Mouse (Mus musculus) kidney, adult 8-10 months (tissue): ENCODE measurements around the gene Olfr194.
"Not testable (repeated sequence)": the region's sequence is repeated elsewhere in the genome, so short reads cannot be mapped to it uniquely, and the experiment has no call there.

Experiments
- DNase-seq, 2 experiments: peaks; one replicate each; pipeline ENCODE4 v3.0.0; 2022

Olfr194 gene

GRCm38 (mm10) chr16:59120969-59121368 is at the start of gene Olfr194:
TSS of gene Olfr194 (minus strand) at chr16:59121069.
- DNase-seq, result no peak

DNA sequence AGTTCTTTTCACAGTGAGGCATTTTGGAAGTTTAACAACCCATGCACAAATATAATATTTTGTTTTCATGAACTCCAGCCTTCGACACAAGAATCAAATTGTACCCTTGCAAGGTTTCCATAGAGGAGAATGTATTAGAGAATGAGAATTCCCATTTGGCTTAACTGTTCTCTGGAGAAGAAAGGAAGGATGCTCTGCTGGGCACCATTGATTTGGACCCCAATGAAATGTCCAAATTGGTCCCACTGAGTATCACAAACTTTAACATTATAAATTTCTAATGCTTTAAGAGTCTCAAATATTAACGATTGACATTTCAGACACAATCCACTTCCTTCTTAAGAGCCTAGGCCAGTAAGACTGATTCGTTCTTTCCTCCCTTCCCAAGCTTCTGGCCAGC is 49.5 kb upstream of the Olfr194 start, which contains the start of gene Olfr196:
Olfr196 (minus strand) TSS at position 101 of the 400 bp plus-strand sequence.
- no peak for DNase-seq

- no peak for DNase-seq
Observed at GRCm38 (mm10) chr16:59151996-59152395, 31.1 kb upstream of the Olfr194 start.

GRCm38 (mm10) chr16:59146746-59147145 is 25.9 kb upstream of the Olfr194 start, which contains the start of gene Olfr195:
TSS of gene Olfr195 (plus strand) at chr16:59147046.
- no peak for DNase-seq

DNA sequence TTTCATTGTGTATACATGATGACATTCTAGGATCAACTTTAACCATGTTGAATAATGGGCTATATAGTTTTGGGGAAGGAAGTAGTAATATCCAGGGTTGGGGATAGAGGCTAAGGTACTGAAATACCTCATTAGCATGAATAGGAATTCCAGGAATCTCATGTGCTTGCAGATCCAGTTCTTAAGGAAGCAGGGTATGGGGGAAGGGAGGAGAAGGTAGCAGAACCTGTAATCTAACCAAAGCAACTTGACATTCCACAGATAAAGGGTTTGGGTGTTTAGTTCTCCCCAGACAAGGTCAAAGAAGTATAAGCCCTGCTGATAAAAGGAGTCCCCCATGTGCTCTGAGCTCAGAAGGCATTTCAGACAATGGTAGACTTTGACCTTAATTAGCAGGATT is 20.2 kb upstream of the Olfr194 start:
- DNase-seq, result no peak

DNA sequence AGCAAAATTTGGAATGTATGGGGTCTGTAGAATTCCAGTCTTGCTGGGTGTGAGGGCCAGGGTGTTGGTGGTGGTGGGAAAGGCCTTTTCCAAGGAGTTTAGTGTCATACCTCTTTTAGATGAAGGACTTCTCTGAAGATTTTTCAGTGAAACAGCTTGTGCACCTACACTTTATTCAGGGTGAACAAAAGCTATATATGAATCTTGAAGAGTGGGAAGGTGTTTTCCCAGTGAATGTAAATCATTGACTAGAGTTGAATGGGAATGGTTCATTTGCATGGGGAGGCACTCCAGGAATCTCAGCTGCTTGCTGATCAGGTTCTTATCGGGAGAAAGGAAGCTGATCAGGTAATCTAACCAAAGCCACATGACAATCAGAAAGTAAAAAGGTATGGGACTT is 9.9 kb upstream of the Olfr194 start:
- no peak for DNase-seq

DNA sequence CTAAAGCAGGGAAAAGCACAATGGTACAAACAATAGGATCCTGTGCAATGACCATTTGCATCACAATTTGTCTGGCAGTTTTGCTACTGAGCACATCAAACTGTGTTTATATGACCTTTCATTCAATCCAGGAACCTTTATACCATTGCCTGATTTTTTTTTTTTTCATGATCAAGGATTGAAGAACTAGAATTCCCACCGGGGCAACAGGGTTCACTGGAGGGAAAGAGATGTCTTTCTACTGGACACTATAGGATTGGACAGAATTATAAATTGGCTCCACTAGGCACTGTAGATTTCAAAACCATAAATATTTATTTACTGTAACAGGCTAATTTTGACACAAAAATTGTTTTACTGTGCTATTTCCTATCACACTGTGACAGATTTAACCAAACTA is 9.1 kb downstream of the Olfr194 start, which contains the start of gene Olfr193:
Olfr193 (minus strand) TSS at position 101 of the 400 bp plus-strand sequence.
- DNase-seq, result no peak

DNA sequence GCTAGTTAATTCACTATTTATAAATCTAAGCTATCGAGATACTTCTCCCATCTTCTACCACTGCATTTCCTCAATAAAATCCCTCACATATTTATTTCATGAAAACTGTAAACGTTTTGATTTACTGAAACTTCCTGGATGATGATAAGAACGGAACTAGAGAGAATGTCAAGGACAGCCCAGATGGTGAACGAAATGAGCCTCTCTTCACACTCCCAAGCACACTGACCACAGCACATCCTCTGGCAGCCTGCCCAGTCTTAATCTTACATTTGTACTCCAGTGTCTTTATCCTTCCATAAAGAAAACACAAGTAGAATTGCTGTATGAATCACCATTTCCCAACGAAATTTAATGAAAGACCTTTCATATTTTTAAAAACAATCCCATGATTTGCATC is 12.3 kb downstream of the Olfr194 start:
- DNase-seq, result not testable (repeated sequence)

GRCm38 (mm10) chr16:59105312-59105711 is 15.6 kb downstream of the Olfr194 start:
- no peak for DNase-seq

- not testable (repeated sequence) for DNase-seq
Observed at GRCm38 (mm10) chr16:59089722-59090121, 31.1 kb downstream of the Olfr194 start, which contains the start of gene Olfr191. TSS of gene Olfr191 (minus strand) at chr16:59089822.

GRCm38 (mm10) chr16:59081113-59081512 is 39.8 kb downstream of the Olfr194 start:
- DNase-seq, result not testable (repeated sequence)

GRCm38 (mm10) chr16:59077905-59078304 is 43.0 kb downstream of the Olfr194 start, which contains the start of gene Olfr190:
TSS of gene Olfr190 (minus strand) at chr16:59078005.
- no peak for DNase-seq

DNA sequence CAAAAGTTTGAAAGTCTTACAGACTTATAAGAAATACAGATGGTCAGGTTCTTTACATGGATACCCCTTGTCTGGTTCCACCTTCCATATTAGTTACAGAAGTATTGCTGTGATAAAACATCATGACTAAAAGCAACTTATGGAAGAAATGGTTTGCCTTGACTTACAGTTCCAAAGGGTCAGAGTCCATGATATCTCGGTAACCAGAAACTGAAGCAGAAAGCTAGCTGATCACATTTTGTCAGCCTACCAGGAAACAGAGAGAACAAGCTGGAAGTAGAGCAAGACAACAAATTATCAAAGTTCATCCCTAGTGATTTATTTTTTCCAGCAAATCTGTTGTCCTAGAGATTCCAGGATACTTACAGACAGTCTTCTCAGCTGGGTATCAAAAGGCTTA is 47.3 kb downstream of the Olfr194 start:
- no peak for DNase-seq

GRCm38 (mm10) chr16:59071755-59072154 is 49.1 kb downstream of the Olfr194 start:
- no peak for DNase-seq
